Mouse (Mus musculus) lung, adult 2 months (tissue): Measurements from ENCODE around the gene Cd96.

Experiments used
- CTCF ChIP-seq: fragments of 200-500 bp; IDR thresholded peaks from 2 replicates; pipeline ENCODE4 v1.5.1; 2011; ENCODE audit warnings: mild to moderate bottlenecking, low read length, control low read depth; ENCODE audit not compliant: insufficient read depth
- POLR2A ChIP-seq: fragments of 200-500 bp; IDR thresholded peaks from 2 replicates; pipeline ENCODE4 v1.6.1; 2011; ENCODE audit warnings: low read depth, mild to moderate bottlenecking, control low read depth, low read length, borderline replicate concordance; ENCODE audit errors: extremely low read depth

DNA sequence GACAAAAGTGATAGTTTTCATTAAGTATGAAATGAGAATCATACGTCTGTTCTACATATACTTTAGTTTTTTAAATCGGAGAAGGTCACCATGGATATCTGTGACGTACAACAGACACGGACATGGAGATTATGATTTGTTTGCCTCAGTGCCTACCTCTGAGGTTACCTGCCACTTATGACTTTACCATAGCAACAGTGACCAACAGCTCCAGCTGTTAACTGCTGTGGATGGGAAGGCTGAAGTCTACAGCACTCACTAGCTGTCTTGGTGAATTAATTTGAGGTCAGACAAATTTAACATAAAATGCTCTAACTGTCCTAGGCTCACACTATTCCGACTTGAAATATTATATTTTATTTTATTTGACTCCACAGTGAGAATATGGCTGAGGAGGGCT, 56.8 kb downstream of the Cd96 start:
- TF ChIP-seq POLR2A (no peak), CTCF (no peak)
